Mouse (Mus musculus): ENCODE measurements around the gene Lman1l. TPM values are rescaled to one million over a fixed set of nuclear protein-coding genes. Genes with fewer than 3 reads are reported as not detected.

Lman1l gene
- polyA plus RNA-seq, 1 experiment from 2014 or later, result not detected

DNA sequence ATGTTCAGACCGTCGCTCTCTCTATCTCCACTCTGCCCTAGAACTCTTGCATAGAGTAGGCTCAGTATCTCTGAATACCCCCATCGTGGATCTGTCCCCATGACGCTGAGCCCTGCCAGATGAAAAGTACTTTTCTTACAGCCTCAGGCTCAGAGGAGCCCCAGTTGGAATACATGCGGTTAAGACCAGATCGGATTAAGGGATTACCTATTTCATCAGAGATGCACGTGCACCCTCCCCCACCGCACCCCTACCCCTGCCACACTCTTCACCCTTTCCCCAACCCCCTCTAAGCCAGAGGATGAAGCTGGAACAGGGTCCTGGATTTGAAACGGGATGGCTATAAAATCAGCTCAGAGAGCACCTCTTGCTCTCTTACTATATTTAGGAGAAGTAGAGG lies 15.1 kb downstream of the Lman1l start:
- Histone ChIP-seq H3K27ac (no peak overlapping the region), H3K36me3 (replicated peaks) (no peaks in the 10 kb centered on the region), H3K4me1 (peaks cover 42% of the 10 kb centered on the region), H3K27me3 (ENCODE audit: poor library complexity, severe bottlenecking) (peaks cover 42% of the 10 kb centered on the region), H3K9me3 (no peaks in the 10 kb centered on the region), H3K4me3 (peak overlapping the region; percentile 26; the same call in 1 of the 2 replicates)
- DNase-seq (ENCODE audit: extremely low spot score, low spot score), result no peak
- 12% methylated on average over 9 of the region's 9 CpGs for WGBS

DNA sequence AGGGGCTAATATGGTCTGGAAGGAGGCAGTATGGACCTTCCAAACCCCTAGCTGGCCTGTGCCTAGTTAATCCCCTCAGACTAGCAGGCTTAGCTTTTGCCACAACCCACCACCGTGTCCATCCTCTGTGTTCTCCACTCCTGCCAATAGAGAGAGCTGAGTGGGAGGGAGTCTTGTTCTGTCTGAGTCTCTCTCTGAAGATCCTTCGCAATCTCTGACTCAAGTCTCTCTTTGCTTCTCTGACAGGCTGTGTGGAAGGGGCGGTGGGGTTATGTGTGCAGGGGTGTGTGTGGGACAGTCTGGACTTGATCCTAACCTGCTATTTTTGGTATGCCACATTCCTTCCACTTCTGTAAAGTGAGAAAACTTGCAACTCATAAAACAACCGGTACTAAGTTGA lies 15.7 kb downstream of the Lman1l start:
- Histone ChIP-seq H3K4me3 (no peak overlapping the region), H3K4me1 (peaks cover 42% of the 10 kb centered on the region), H3K27ac (no peak overlapping the region), H3K9me3 (no peaks in the 10 kb centered on the region), H3K27me3 (ENCODE audit: poor library complexity, severe bottlenecking) (peaks cover 42% of the 10 kb centered on the region), H3K36me3 (replicated peaks) (no peaks in the 10 kb centered on the region)
- 75% methylated on average over 4 of the region's 4 CpGs for WGBS
- DNase-seq (ENCODE audit: extremely low spot score, low spot score), result no peak

DNA sequence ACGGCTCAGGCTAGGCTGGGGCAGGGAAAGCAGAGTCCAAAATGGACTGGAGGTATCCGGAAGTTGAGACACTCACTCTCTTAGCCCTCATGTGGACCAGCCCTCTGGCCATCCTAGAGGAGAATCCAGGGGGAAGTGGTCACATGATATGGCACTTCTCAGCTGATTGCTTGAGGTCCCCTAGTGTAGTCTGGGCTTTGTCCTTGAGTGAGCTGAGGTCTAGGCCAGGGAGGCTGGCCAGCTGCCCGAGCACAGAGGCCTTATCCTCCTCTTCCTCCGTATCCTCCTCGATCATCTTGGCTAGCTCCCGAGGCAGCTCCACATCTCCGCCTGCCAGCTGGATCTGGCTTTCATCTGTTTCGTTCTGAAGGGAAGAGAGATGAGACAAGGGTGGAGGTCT lies 18.5 kb downstream of the Lman1l start:
- no peak overlapping the region for H3K4me3 ChIP-seq
- H3K27ac ChIP-seq, result 0 out of 2 replicates have a peak overlapping the region, but pooled peaks have one; percentile 11
- no peaks in the 10 kb centered on the region for H3K36me3 ChIP-seq (replicated peaks)
- DNase-seq (ENCODE audit: extremely low spot score, low spot score), result no peak
- H3K27me3 ChIP-seq (ENCODE audit: poor library complexity, severe bottlenecking), result peaks cover 35% of the 10 kb centered on the region
- no peaks in the 10 kb centered on the region for H3K9me3 ChIP-seq
- 73% methylated on average over 8 of the region's 8 CpGs for WGBS
- H3K4me1 ChIP-seq, result peaks cover 69% of the 10 kb centered on the region

DNA sequence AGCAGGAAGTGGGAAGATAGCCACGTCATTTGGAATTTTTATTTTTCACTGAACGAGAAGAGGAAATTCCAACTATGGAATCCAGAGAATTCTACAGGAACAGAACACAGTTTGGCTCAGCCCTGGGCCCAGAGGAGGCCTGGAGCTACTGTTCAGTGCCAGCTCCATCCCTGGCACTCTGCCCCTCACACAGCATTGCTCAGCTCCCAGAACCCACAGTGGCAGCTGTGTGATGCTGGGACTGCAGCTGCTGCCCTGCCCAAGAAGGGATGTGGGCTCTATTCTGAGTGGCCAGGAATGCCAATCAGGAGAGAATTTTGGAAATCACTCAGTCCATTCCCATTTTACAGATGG lies 19.2 kb downstream of the Lman1l start:
- H3K27ac ChIP-seq, result peak overlapping the region; percentile 11; the same call in 1 of the 2 replicates
- H3K4me1 ChIP-seq, result peaks cover 65% of the 10 kb centered on the region
- H3K36me3 ChIP-seq (replicated peaks), result no peaks in the 10 kb centered on the region
- no peak overlapping the region for H3K4me3 ChIP-seq
- H3K27me3 ChIP-seq (ENCODE audit: poor library complexity, severe bottlenecking), result peaks cover 28% of the 10 kb centered on the region
- no peak for DNase-seq (ENCODE audit: extremely low spot score, low spot score)
- H3K9me3 ChIP-seq, result no peaks in the 10 kb centered on the region
- 80% methylated on average over 2 of the region's 2 CpGs for WGBS

DNA sequence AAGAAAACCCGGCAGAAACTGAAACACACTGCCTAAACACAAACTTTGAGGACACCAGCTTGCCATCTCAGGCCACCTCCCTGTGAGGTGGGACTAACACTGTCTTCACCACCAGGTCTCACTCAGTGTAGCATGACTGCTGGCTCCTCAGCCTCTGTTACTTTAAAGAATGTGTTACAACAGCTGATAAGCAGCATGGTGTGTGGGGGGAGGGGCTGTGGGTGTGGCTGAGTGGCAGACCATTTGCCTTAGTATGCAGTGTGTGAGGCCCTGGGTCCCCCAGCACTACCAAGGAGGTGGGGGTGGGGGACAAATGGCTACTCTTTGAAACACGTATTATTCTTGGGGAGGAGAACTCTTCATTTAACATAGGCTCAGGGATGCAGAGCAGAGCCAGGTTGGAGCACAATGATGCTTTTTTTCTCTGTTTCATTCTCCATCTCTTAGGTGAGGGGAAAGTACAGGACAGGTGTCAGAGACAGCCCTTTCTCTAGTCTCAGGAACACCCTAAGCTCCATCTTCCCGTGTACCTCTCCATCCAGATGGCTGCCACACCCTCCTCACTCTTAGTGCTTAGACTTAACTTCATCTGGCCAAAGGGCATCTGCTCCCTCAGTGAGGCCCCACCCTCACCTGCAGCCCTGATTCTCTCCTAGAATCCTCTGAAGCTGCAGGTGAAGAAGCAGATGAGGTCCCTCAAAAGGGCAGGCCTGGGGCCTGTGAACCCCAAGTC lies 19.8 kb downstream of the Lman1l start:
- DNase-seq (ENCODE audit: extremely low spot score, low spot score), result peak; percentile 39
- 9% methylated on average over 3 of the region's 3 CpGs for WGBS
- Histone ChIP-seq H3K36me3 (replicated peaks) (no peaks in the 10 kb centered on the region), H3K27ac (peak overlapping the region; percentile 78), H3K27me3 (ENCODE audit: poor library complexity, severe bottlenecking) (peaks cover 22% of the 10 kb centered on the region), H3K4me1 (peaks cover 59% of the 10 kb centered on the region), H3K4me3 (no peak overlapping the region; the same call in 1 of the 2 replicates), H3K9me3 (no peaks in the 10 kb centered on the region)

DNA sequence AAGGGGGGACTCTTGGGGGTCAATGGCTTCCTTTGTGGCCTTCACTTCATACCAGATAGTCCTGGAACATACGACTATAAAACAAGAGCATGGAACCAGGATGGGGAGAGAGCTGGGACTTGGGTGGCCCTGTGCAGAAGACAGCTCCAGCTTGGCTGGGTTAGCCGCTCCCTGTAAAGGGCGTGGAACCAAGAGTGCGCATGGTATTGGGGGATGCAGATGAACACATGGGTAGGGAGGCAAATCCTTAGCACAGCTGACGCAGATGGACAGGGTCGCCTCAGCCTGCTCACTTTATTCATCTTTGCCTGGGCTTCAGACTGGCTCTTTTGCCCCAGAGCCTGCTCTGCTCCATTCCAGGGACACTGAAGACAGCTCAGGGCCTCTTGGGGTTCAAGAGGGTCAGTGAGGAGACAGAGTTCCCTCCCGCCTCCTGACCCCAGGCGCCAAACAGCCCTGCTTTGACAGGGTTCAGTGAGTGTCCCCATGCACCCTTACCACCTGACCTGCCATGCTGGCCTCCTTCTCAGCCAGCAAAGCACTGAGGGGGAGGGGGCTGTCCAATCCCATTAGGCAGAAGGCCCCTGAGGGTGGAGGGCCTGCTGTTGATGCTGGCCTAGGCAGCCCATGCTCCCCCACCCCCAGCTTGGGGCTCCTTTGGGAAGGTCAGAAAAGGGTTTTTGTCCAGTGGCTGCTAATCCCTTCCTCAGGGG lies 21.6 kb downstream of the Lman1l start:
- peaks cover 59% of the 10 kb centered on the region for H3K4me1 ChIP-seq
- peak overlapping the region; percentile 16; the same call in 1 of the 2 replicates for H3K4me3 ChIP-seq
- H3K9me3 ChIP-seq, result no peaks in the 10 kb centered on the region
- 35% methylated on average over 8 of the region's 8 CpGs for WGBS
- H3K36me3 ChIP-seq (replicated peaks), result peaks cover 15% of the 10 kb centered on the region
- H3K27me3 ChIP-seq (ENCODE audit: poor library complexity, severe bottlenecking), result peaks cover 4% of the 10 kb centered on the region; the same call in 1 of the 2 replicates
- peak overlapping the region; percentile 78 for H3K27ac ChIP-seq
- DNase-seq (ENCODE audit: extremely low spot score, low spot score), result peak; percentile 34

DNA sequence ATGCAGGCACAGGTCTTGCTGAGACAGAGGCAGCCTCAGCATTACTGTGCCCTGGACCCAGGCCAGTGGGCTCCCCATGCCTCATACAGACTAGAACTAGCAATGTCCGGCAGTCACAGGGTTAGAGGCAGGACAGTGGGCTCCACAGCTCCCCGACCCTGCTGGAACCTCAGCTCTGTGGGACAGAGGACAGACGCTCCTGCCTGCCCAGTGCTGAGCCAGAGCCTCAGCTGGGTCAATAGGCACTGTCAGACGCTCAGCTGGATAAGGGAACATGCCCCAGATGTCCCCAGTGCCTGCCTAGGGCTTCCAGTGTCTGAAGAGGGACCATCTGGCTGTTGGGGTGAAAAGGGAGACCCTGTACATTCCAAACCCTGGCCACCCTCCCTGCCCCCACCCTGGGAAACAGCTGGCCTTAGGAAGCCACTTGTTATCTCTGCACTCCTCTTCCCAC lies 22.6 kb downstream of the Lman1l start:
- peaks cover 25% of the 10 kb centered on the region for H3K36me3 ChIP-seq (replicated peaks)
- WGBS, result 20% methylated on average over 4 of the region's 4 CpGs
- H3K4me3 ChIP-seq, result 0 out of 2 replicates have a peak overlapping the region, but pooled peaks have one; percentile 2
- no peak for DNase-seq (ENCODE audit: extremely low spot score, low spot score)
- peak overlapping the region; percentile 78 for H3K27ac ChIP-seq
- H3K9me3 ChIP-seq, result no peaks in the 10 kb centered on the region
- peaks cover 69% of the 10 kb centered on the region for H3K4me1 ChIP-seq
- H3K27me3 ChIP-seq (ENCODE audit: poor library complexity, severe bottlenecking), result no peaks in the 10 kb centered on the region

DNA sequence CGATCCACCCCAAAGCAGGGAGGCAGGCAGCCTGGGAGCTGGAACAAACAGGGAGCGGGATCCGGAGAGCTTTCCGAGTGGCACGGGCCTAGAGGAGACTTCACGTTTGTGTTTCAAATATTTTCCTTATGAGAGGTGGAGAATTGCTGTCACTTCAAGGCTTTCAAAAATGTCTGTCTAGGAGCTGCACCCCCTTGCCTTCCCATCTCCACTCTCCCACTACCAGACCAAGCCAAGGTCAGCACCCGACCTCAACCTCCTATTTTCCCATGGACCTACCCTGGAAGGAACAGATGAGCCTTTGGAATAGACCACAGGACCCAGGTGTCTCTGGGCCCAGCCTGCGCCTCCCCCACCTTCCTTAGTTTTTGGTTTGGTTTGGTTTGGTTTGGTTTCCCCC lies 23.3 kb downstream of the Lman1l start:
- Histone ChIP-seq H3K27me3 (ENCODE audit: poor library complexity, severe bottlenecking) (no peaks in the 10 kb centered on the region), H3K9me3 (no peaks in the 10 kb centered on the region), H3K4me1 (peaks cover 72% of the 10 kb centered on the region), H3K27ac (peak overlapping the region; percentile 78; the same call in 1 of the 2 replicates), H3K36me3 (replicated peaks) (peaks cover 32% of the 10 kb centered on the region), H3K4me3 (no peak overlapping the region)
- WGBS, result 86% methylated on average over 8 of the region's 8 CpGs
- no peak for DNase-seq (ENCODE audit: extremely low spot score, low spot score)

DNA sequence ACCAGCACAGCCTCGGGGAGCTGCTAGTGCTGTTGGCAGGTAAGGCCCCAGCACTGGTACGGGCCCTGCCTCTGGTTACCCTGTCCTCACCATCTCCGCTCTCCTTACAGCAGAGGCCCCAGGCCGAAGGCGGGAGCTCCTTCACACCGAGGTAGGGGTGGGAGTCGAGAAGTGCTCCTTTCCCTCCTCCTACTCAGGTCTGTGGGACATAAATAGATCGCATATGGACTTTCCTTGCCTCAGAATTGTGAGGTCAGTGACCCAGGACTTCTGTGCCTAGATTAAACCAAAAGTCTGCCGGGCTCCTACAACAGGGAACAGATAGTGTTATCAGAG lies 26.4 kb downstream of the Lman1l start:
- no peaks in the 10 kb centered on the region for H3K9me3 ChIP-seq
- peaks cover 39% of the 10 kb centered on the region for H3K36me3 ChIP-seq (replicated peaks)
- no peak for DNase-seq (ENCODE audit: extremely low spot score, low spot score)
- peaks cover 63% of the 10 kb centered on the region for H3K4me1 ChIP-seq
- 80% methylated on average over 9 of the region's 9 CpGs for WGBS
- peaks cover 9% of the 10 kb centered on the region; the same call in 1 of the 2 replicates for H3K27me3 ChIP-seq (ENCODE audit: poor library complexity, severe bottlenecking)
- H3K27ac ChIP-seq, result no peak overlapping the region; the same call in 1 of the 2 replicates
- H3K4me3 ChIP-seq, result no peak overlapping the region

DNA sequence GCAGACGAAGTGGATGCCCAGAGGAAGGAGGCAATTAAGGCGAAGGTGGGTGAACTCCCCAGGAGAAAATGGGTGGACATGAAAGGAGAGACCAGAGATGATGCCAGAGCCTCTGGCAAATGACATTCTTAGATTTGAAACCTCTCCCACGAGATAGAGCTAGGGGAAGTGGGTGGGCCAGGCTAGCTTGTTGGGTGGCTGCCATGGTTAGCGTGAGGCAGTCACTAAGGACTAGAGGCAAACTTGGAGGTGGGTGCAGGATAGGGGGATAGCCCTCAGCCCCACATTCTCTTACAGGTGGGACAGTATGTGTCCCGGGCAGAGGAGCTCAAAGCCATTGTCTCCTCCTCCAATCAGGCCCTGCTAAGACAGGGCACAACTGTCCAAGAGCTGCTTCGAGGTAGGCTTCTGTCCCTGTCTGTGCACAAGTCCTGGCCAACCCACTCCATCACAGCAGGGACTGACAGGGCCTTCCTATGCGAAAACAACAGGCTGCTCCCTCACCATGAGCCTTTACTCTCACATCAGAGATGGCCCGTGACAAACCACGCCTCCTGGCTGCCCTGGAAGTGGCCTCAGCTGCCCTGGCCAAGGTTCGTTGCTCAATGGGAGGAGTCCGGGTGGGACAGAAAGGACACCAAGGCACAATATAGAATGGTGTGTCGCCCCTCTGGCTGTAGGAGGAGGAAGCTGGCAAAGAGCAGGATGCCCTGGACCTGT lies 27.0 kb downstream of the Lman1l start:
- peaks cover 39% of the 10 kb centered on the region for H3K36me3 ChIP-seq (replicated peaks)
- DNase-seq (ENCODE audit: extremely low spot score, low spot score), result no peak
- no peaks in the 10 kb centered on the region for H3K9me3 ChIP-seq
- H3K27me3 ChIP-seq (ENCODE audit: poor library complexity, severe bottlenecking), result peaks cover 9% of the 10 kb centered on the region; the same call in 1 of the 2 replicates
- H3K4me3 ChIP-seq, result no peak overlapping the region
- WGBS, result 59% methylated on average over 12 of the region's 12 CpGs
- no peak overlapping the region; the same call in 1 of the 2 replicates for H3K27ac ChIP-seq
- H3K4me1 ChIP-seq, result peaks cover 63% of the 10 kb centered on the region

DNA sequence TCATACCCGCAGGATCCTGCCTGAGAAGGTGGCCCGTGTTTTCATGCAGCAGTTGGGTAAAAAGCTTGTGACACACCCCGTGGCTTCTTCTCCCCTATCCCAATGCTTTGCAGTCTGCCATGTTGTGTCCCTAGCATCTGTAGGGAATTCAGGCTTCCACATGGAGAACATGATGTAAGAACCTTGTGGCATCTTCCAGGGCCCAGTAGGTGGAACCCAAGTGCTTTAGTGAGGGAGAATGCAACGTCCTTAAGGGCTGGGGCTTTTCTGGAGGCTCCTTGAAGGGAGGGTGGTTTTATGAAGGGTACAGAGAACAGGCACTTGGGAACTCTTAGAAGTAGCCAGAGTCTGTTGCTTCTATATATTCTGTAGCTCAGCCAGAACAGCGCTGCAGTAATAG lies 29.8 kb downstream of the Lman1l start:
- peaks cover 59% of the 10 kb centered on the region for H3K36me3 ChIP-seq (replicated peaks)
- peaks cover 47% of the 10 kb centered on the region for H3K4me1 ChIP-seq
- DNase-seq (ENCODE audit: extremely low spot score, low spot score), result no peak
- peaks cover 9% of the 10 kb centered on the region; the same call in 1 of the 2 replicates for H3K27me3 ChIP-seq (ENCODE audit: poor library complexity, severe bottlenecking)
- H3K4me3 ChIP-seq, result peak overlapping the region; percentile 74
- H3K27ac ChIP-seq, result no peak overlapping the region
- H3K9me3 ChIP-seq, result no peaks in the 10 kb centered on the region
- 34% methylated on average over 5 of the region's 5 CpGs for WGBS

DNA sequence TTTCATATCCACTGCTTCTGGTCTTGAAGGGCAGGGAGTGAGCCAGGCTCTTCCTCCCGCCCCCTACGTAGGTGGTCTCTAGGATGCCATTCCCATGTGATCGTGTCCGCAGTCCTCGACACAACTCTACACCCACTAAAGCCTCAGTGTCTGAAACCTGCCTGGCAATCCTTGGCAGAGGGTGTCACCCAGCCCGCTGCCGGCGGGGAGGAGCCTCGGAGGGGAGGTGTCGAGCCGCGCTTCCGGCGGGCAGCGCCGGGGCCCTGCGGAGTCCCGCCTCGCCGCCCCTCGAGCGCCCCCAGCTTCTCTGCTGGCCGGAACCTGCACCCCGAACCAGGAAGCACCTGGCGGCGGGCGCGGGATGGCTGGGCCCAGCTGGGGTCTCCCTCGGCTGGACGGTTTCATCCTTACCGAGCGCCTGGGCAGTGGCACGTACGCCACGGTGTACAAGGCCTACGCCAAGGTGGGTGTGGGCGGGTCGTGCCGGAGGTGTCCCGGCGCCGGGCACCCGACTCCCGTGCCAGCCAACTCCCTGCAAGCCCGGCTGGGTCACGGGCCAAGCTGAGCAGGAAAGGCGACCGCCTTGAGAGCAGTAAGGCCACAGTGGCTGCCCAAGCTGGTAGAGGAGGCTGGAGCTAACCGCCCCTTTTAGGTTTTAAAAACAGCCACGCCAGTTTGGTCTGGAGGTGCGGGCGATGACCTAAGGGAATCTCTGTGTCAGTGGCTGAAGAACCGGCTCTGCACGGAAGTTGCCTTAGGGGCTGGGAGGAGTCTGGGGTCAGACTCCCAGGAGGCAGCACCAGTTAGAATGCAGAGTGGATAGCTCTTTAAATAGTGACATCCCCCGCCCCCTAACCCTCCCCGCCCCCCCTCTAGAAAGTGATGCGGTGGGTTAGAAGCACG lies 31.1 kb downstream of the Lman1l start, which contains the start of gene Ulk3:
Gene Ulk3 (plus strand): TSS at position 229 of the 903 bp plus-strand sequence.
- Histone ChIP-seq H3K27ac (peak within 1 kb of the TSS; percentile 87), H3K36me3 (replicated peaks) (peaks cover 57% of the 10 kb centered on the region), H3K4me3 (peak within 1 kb of the TSS; percentile 74), H3K27me3 (ENCODE audit: poor library complexity, severe bottlenecking) (peaks cover 9% of the 10 kb centered on the region; the same call in 1 of the 2 replicates), H3K9me3 (no peaks in the 10 kb centered on the region), H3K4me1 (peaks cover 47% of the 10 kb centered on the region)
- under 1% methylated on average over 58 of the region's 58 CpGs for WGBS
- DNase-seq (ENCODE audit: extremely low spot score, low spot score), result peak; percentile 67
